Mouse (Mus musculus): Measurements from ENCODE around the gene Grip1. TPM values are rescaled to one million over a fixed set of nuclear protein-coding genes. Genes with fewer than 3 reads are reported as not detected.

The Grip1 gene
- polyA plus RNA-seq, 1 experiment from 2014 or later, result 3.1 TPM

- H3K4me1 ChIP-seq, result no peaks in the 10 kb centered on the region
- H3K4me3 ChIP-seq, result no peak overlapping the region
- H3K9ac ChIP-seq, result no peak overlapping the region
- no peaks in the 10 kb centered on the region for H3K36me3 ChIP-seq
- ATAC-seq (ENCODE audit: insufficient number of reproducible peaks, low FRiP score, low TSS enrichment, low read depth), result no peak
- no peaks in the 10 kb centered on the region for H3K27me3 ChIP-seq
- WGBS, result 81% methylated on average over 7 of the region's 7 CpGs
- H3K4me2 ChIP-seq, result no peak overlapping the region
- H3K27ac ChIP-seq, result no peak overlapping the region
- H3K9me3 ChIP-seq, result no peaks in the 10 kb centered on the region
Observed at GRCm38 (mm10) chr10:119463793-119464192, 10.2 kb downstream of the Grip1 start.

- Histone ChIP-seq H3K36me3 (no peaks in the 10 kb centered on the region), H3K9me3 (no peaks in the 10 kb centered on the region), H3K9ac (no peak overlapping the region), H3K27ac (no peak overlapping the region), H3K4me1 (0 out of 2 replicates have a peak, but pooled peaks cover 3% of the 10 kb centered on the region), H3K4me2 (no peak overlapping the region), H3K27me3 (no peaks in the 10 kb centered on the region), H3K4me3 (no peak overlapping the region)
- no peak for ATAC-seq (ENCODE audit: insufficient number of reproducible peaks, low FRiP score, low TSS enrichment, low read depth)
- WGBS, result 93% methylated on average over 18 of the region's 18 CpGs
Observed at GRCm38 (mm10) chr10:119467976-119468375, 14.3 kb downstream of the Grip1 start.

GRCm38 (mm10) chr10:119470096-119470495 is 16.5 kb downstream of the Grip1 start:
- no peak for ATAC-seq (ENCODE audit: insufficient number of reproducible peaks, low FRiP score, low TSS enrichment, low read depth)
- no peaks in the 10 kb centered on the region for H3K36me3 ChIP-seq
- no peak overlapping the region for H3K4me2 ChIP-seq
- no peaks in the 10 kb centered on the region for H3K27me3 ChIP-seq
- H3K4me3 ChIP-seq, result no peak overlapping the region
- H3K4me1 ChIP-seq, result 0 out of 2 replicates have a peak, but pooled peaks cover 3% of the 10 kb centered on the region
- no peak overlapping the region for H3K9ac ChIP-seq
- 87% methylated on average over 1 of the region's 1 CpGs for WGBS
- no peak overlapping the region for H3K27ac ChIP-seq
- no peaks in the 10 kb centered on the region for H3K9me3 ChIP-seq

GRCm38 (mm10) chr10:119475166-119475565 is 21.5 kb downstream of the Grip1 start:
- H3K36me3 ChIP-seq, result no peaks in the 10 kb centered on the region
- 47% methylated on average over 9 of the region's 9 CpGs for WGBS

GRCm38 (mm10) chr10:119477661-119478060 is 24.0 kb downstream of the Grip1 start:
- H3K4me1 ChIP-seq, result no peaks in the 10 kb centered on the region
- H3K36me3 ChIP-seq, result no peaks in the 10 kb centered on the region
- ATAC-seq (ENCODE audit: insufficient number of reproducible peaks, low FRiP score, low TSS enrichment, low read depth), result no peak
- H3K9ac ChIP-seq, result no peak overlapping the region
- no peak overlapping the region for H3K4me2 ChIP-seq
- 80% methylated on average over 8 of the region's 8 CpGs for WGBS
- H3K4me3 ChIP-seq, result no peak overlapping the region
- H3K9me3 ChIP-seq, result no peaks in the 10 kb centered on the region
- no peak overlapping the region for H3K27ac ChIP-seq
- no peaks in the 10 kb centered on the region for H3K27me3 ChIP-seq

More at GRCm38 (mm10) chr10:119475166-119475565, 21.5 kb downstream of the Grip1 start:
- H3K9me3 ChIP-seq, result no peaks in the 10 kb centered on the region
- H3K4me3 ChIP-seq, result no peak overlapping the region
- no peak overlapping the region for H3K27ac ChIP-seq
- H3K4me1 ChIP-seq, result 0 out of 2 replicates have a peak, but pooled peaks cover 3% of the 10 kb centered on the region
- H3K9ac ChIP-seq, result no peak overlapping the region
- no peak for ATAC-seq (ENCODE audit: insufficient number of reproducible peaks, low FRiP score, low TSS enrichment, low read depth)
- H3K4me2 ChIP-seq, result no peak overlapping the region
- no peaks in the 10 kb centered on the region for H3K27me3 ChIP-seq

- H3K9me3 ChIP-seq, result no peaks in the 10 kb centered on the region
- no peak overlapping the region for H3K4me2 ChIP-seq
- H3K27ac ChIP-seq, result no peak overlapping the region
- no peak overlapping the region for H3K9ac ChIP-seq
- no peak overlapping the region for H3K4me3 ChIP-seq
- no peak for ATAC-seq (ENCODE audit: insufficient number of reproducible peaks, low FRiP score, low TSS enrichment, low read depth)
- H3K36me3 ChIP-seq, result no peaks in the 10 kb centered on the region
- no peaks in the 10 kb centered on the region for H3K27me3 ChIP-seq
- H3K4me1 ChIP-seq, result 0 out of 2 replicates have a peak, but pooled peaks cover 5% of the 10 kb centered on the region
- WGBS, result 46% methylated on average over 17 of the region's 17 CpGs
Observed at GRCm38 (mm10) chr10:119483068-119483705, 29.6 kb downstream of the Grip1 start.

GRCm38 (mm10) chr10:119483766-119484165 is 30.1 kb downstream of the Grip1 start:
- H3K4me2 ChIP-seq, result no peak overlapping the region
- H3K9me3 ChIP-seq, result no peaks in the 10 kb centered on the region
- no peak overlapping the region for H3K27ac ChIP-seq

GRCm38 (mm10) chr10:119486936-119487335 is 33.3 kb downstream of the Grip1 start:
- Histone ChIP-seq H3K9ac (no peak overlapping the region), H3K27me3 (no peaks in the 10 kb centered on the region), H3K4me2 (no peak overlapping the region), H3K9me3 (no peaks in the 10 kb centered on the region), H3K4me3 (no peak overlapping the region), H3K27ac (no peak overlapping the region), H3K36me3 (no peaks in the 10 kb centered on the region), H3K4me1 (0 out of 2 replicates have a peak, but pooled peaks cover 5% of the 10 kb centered on the region)
- 90% methylated on average over 7 of the region's 7 CpGs for WGBS
- no peak for ATAC-seq (ENCODE audit: insufficient number of reproducible peaks, low FRiP score, low TSS enrichment, low read depth)

More at GRCm38 (mm10) chr10:119483766-119484165, 30.1 kb downstream of the Grip1 start:
- H3K9ac ChIP-seq, result no peak overlapping the region
- no peak for ATAC-seq (ENCODE audit: insufficient number of reproducible peaks, low FRiP score, low TSS enrichment, low read depth)
- H3K4me1 ChIP-seq, result 0 out of 2 replicates have a peak, but pooled peaks cover 5% of the 10 kb centered on the region
- 29% methylated on average over 6 of the region's 6 CpGs for WGBS
- no peak overlapping the region for H3K4me3 ChIP-seq
- H3K27me3 ChIP-seq, result no peaks in the 10 kb centered on the region
- no peaks in the 10 kb centered on the region for H3K36me3 ChIP-seq

- Histone ChIP-seq H3K27me3 (no peaks in the 10 kb centered on the region), H3K4me2 (no peak overlapping the region), H3K9ac (no peak overlapping the region), H3K9me3 (no peaks in the 10 kb centered on the region), H3K27ac (no peak overlapping the region), H3K36me3 (no peaks in the 10 kb centered on the region), H3K4me1 (no peaks in the 10 kb centered on the region), H3K4me3 (no peak overlapping the region)
- 85% methylated on average over 18 of the region's 18 CpGs for WGBS
- no peak for ATAC-seq (ENCODE audit: insufficient number of reproducible peaks, low FRiP score, low TSS enrichment, low read depth)
Observed at GRCm38 (mm10) chr10:119490831-119491230, 37.2 kb downstream of the Grip1 start.

- Histone ChIP-seq H3K27me3 (no peaks in the 10 kb centered on the region), H3K9ac (no peak overlapping the region), H3K9me3 (no peaks in the 10 kb centered on the region), H3K4me2 (no peak overlapping the region), H3K36me3 (no peaks in the 10 kb centered on the region), H3K4me3 (no peak overlapping the region), H3K27ac (no peak overlapping the region), H3K4me1 (no peaks in the 10 kb centered on the region)
- ATAC-seq (ENCODE audit: insufficient number of reproducible peaks, low FRiP score, low TSS enrichment, low read depth), result no peak
- 70% methylated on average over 8 of the region's 8 CpGs for WGBS
Observed at GRCm38 (mm10) chr10:119495317-119495716, 41.7 kb downstream of the Grip1 start.

- Histone ChIP-seq H3K27me3 (no peaks in the 10 kb centered on the region), H3K4me3 (no peak overlapping the region), H3K9me3 (no peaks in the 10 kb centered on the region), H3K4me1 (no peaks in the 10 kb centered on the region), H3K9ac (no peak overlapping the region), H3K27ac (no peak overlapping the region), H3K4me2 (no peak overlapping the region), H3K36me3 (no peaks in the 10 kb centered on the region)
- ATAC-seq (ENCODE audit: insufficient number of reproducible peaks, low FRiP score, low TSS enrichment, low read depth), result no peak
- 54% methylated on average over 5 of the region's 5 CpGs for whole genome bisulfite sequencing
Observed at GRCm38 (mm10) chr10:119496221-119496620, 42.6 kb downstream of the Grip1 start.

- Histone ChIP-seq H3K4me2 (no peak overlapping the region), H3K4me1 (no peaks in the 10 kb centered on the region), H3K9me3 (no peaks in the 10 kb centered on the region), H3K4me3 (no peak overlapping the region), H3K27ac (no peak overlapping the region), H3K9ac (no peak overlapping the region), H3K27me3 (no peaks in the 10 kb centered on the region), H3K36me3 (no peaks in the 10 kb centered on the region)
- WGBS, result 91% methylated on average over 11 of the region's 11 CpGs
- no peak for ATAC-seq (ENCODE audit: insufficient number of reproducible peaks, low FRiP score, low TSS enrichment, low read depth)
Observed at GRCm38 (mm10) chr10:119521686-119522085, 68.1 kb downstream of the Grip1 start.
